Mouse (Mus musculus): Measurements from ENCODE around the gene Ide.

DNA sequence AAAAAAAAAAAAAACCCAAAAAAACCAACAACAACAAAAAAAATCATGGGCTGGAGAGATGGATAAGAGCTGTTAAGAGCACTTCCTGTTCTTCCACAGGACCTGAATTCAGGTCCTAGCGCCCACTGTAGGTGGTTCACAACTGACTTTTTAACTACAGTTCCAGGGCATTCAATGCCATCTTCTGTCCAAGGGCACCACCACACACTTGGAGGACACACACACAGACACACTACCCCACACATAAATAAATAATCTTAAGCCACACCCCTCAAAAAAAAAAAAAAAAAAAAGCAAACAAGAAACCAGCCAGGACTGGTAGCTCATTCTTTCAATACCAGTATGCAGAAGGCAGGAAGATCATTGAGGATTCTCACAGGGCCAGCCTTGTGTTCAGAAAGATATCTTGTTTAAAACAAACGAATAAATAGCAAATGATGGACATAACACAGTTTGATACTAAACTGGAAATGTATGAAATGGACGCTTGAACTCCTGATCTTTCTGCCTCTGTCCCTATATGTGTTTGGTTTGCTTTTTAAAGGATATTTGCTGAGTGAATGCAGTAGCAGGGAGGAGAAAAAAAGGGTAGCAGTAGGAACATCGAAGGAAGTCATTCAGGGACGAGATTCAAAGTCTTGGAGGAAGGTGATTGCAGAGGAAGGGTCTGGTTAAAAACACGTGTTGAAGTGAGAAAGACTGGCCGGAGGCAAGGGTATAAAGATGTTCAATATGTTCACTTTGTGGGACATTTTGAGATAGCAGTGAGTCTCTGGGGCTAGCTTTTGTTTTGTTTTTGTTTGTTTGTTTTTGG lies 37.5 kb upstream of the Ide start:
- TF ChIP-seq CTCF (IDR thresholded peaks at IDR 0.05) (no peak), POLR2A (IDR thresholded peaks at IDR 0.05; ENCODE audit: insufficient read depth, low read depth, low read length) (no peak), EP300 (IDR thresholded peaks at IDR 0.05; ENCODE audit: insufficient read depth, low read depth, low read length) (no peak)

Data from heart, adult 2 months (tissue).